Mouse (Mus musculus): Measurements from ENCODE around the gene Fdps. TPM values are rescaled to one million over a fixed set of nuclear protein-coding genes. Genes with fewer than 3 reads are reported as not detected.

Fdps gene
- polyA plus RNA-seq, 1 experiment from 2014 or later: 379 TPM

DNA sequence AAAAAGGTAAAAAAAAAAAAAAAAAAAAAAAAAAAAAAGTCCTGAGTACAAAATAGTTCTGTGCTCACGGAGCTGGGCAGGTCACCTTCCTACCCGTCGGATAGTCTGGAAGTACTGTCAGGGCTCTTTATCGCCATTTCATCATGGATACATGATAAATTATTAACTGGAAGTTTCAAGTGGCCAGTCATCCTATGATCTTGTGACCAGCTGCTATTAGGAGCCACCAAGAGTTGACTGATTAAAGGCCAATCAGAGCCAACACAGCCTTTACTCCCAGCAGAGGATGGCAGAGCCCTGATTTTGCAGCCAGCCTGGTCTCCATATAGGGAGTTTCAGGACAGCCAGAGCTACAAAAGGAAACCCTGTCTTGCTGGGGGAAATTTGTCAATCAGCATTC, 11.3 kb upstream of the Fdps start:
- Histone ChIP-seq H3K4me2 (ENCODE audit: low read depth, low read length) (no peak overlapping the region), H3K4me3 (ENCODE audit: low read depth, low read length) (no peak overlapping the region), H3K27me3 (ENCODE audit: control insufficient read depth, insufficient read depth, low read depth, low read length) (no peaks in the 10 kb centered on the region), H3K9ac (ENCODE audit: low read depth, low read length) (no peak overlapping the region), H3K4me1 (ENCODE audit: control insufficient read depth, low read depth, low read length) (peaks cover 26% of the 10 kb centered on the region), H3K27ac (ENCODE audit: low read length) (0 out of 2 replicates have a peak overlapping the region, but pooled peaks have one; percentile 56), H3K9me3 (replicated peaks; ENCODE audit: control insufficient read depth, low read length) (no peaks in the 10 kb centered on the region), H3K36me3 (ENCODE audit: control insufficient read depth, insufficient read depth) (no peaks in the 10 kb centered on the region)
- peak; percentile 74 for ATAC-seq (ENCODE audit: low read depth)
- WGBS (ENCODE audit: insufficient replicate concordance): 69% methylated on average over 4 of the region's 4 CpGs

DNA sequence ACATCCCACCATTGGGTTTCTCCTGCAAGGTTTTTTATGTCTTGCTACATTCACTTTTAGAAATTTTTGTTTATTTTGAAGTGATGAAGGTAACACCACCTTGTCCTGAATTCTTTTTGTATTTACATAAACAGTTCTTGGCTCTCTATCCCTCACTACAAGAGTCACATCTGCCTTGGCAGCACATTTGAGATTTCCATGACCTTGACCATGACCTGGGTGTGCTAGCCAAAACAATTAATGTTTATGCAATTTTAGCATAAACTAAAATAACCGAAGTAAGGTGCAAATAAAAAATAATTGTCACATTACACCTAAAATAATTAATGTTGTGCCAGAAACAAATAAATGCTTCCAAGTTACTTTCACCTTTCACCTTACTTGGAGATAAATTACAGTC, 6.4 kb upstream of the Fdps start:
- H3K9me3 ChIP-seq (replicated peaks; ENCODE audit: control insufficient read depth, low read length): no peaks in the 10 kb centered on the region
- no peak overlapping the region for H3K4me2 ChIP-seq (ENCODE audit: low read depth, low read length)
- H3K27ac ChIP-seq (ENCODE audit: low read length): no peak overlapping the region
- no peak overlapping the region for H3K4me3 ChIP-seq (ENCODE audit: low read depth, low read length)
- no peaks in the 10 kb centered on the region for H3K36me3 ChIP-seq (ENCODE audit: control insufficient read depth, insufficient read depth)
- 44% methylated on average over 1 of the region's 1 CpGs for WGBS (ENCODE audit: insufficient replicate concordance)
- H3K9ac ChIP-seq (ENCODE audit: low read depth, low read length): no peak overlapping the region
- no peaks in the 10 kb centered on the region for H3K27me3 ChIP-seq (ENCODE audit: control insufficient read depth, insufficient read depth, low read depth, low read length)
- peaks cover 2% of the 10 kb centered on the region; the same call in 1 of the 2 replicates for H3K4me1 ChIP-seq (ENCODE audit: control insufficient read depth, low read depth, low read length)
- no peak for ATAC-seq (ENCODE audit: low read depth)

DNA sequence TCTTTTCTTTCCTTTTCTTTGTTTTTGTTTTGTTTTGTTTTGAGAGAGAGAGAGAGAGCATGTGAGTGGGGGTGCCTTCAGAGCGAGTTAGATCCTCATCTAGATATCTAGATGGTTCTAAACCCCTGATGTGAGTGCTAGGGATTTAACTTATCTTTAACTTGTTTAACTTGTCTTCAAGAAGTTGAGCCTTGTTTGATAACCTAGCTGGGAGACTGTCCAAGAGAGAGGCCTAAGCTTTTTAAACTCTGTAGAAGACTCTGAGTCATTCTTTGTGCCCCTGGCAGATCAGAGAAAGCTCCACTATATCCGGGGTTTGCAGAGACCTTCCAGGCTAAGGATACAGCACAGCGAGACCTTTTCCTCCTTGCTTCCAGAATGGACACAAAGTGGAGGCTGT, 5.8 kb upstream of the Fdps start:
- 36% methylated on average over 3 of the region's 3 CpGs for WGBS (ENCODE audit: insufficient replicate concordance)
- ATAC-seq (ENCODE audit: low read depth): no peak
- H3K27ac ChIP-seq (ENCODE audit: low read length): no peak overlapping the region

DNA sequence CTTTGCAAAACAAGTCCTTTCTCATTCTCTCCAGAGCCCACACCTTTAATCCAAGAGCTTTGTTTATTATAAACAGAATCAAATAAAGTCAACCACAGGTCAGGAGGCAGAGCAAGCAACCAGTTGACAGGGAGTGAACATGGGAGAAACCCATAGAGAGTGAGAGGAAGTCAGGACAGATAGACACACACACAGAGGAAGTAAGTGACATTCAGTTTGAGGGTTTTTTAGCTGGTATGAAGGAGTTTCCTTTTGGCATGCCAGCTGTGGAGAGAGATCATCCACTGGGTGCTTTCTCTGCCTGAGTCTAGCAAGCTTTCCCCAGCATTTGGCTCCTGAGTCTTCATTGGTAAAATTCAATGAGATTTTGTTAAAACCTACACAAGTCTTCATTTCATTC, 5.1 kb upstream of the Fdps start:
- Histone ChIP-seq H3K9me3 (replicated peaks; ENCODE audit: control insufficient read depth, low read length) (no peaks in the 10 kb centered on the region), H3K9ac (ENCODE audit: low read depth, low read length) (no peak overlapping the region), H3K36me3 (ENCODE audit: control insufficient read depth, insufficient read depth) (no peaks in the 10 kb centered on the region), H3K27me3 (ENCODE audit: control insufficient read depth, insufficient read depth, low read depth, low read length) (no peaks in the 10 kb centered on the region), H3K27ac (ENCODE audit: low read length) (no peak overlapping the region), H3K4me3 (ENCODE audit: low read depth, low read length) (no peak overlapping the region), H3K4me1 (ENCODE audit: control insufficient read depth, low read depth, low read length) (peaks cover 12% of the 10 kb centered on the region), H3K4me2 (ENCODE audit: low read depth, low read length) (no peak overlapping the region)
- no peak for ATAC-seq (ENCODE audit: low read depth)

More for the DNA sequence above, 5.8 kb upstream of the Fdps start:
- H3K27me3 ChIP-seq (ENCODE audit: control insufficient read depth, insufficient read depth, low read depth, low read length): no peaks in the 10 kb centered on the region
- no peaks in the 10 kb centered on the region for H3K36me3 ChIP-seq (ENCODE audit: control insufficient read depth, insufficient read depth)
- no peaks in the 10 kb centered on the region for H3K9me3 ChIP-seq (replicated peaks; ENCODE audit: control insufficient read depth, low read length)
- H3K4me2 ChIP-seq (ENCODE audit: low read depth, low read length): no peak overlapping the region
- H3K9ac ChIP-seq (ENCODE audit: low read depth, low read length): no peak overlapping the region
- peaks cover 8% of the 10 kb centered on the region for H3K4me1 ChIP-seq (ENCODE audit: control insufficient read depth, low read depth, low read length)
- no peak overlapping the region for H3K4me3 ChIP-seq (ENCODE audit: low read depth, low read length)

DNA sequence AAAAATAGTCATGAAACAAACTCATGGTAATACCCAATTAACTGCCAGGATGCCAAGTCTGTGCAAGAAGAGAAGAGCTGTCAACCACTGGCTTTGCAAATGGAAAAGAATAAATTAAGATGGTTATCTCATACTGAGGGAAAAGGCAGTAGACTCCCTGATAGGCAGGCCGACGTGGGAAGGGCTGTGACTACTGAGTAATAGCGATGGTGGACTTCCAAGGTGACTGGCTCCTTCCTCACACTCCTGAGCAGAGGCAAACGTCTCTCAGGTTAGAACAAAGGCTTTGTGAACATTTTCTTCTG, 1.5 kb upstream of the Fdps start:
- Histone ChIP-seq H3K36me3 (ENCODE audit: control insufficient read depth, insufficient read depth) (peaks cover 5% of the 10 kb centered on the region; the same call in 1 of the 2 replicates), H3K4me2 (ENCODE audit: low read depth, low read length) (no peak overlapping the region), H3K9ac (ENCODE audit: low read depth, low read length) (no peak overlapping the region), H3K27ac (ENCODE audit: low read length) (peak overlapping the region; percentile 53), H3K27me3 (ENCODE audit: control insufficient read depth, insufficient read depth, low read depth, low read length) (no peaks in the 10 kb centered on the region), H3K9me3 (replicated peaks; ENCODE audit: control insufficient read depth, low read length) (no peaks in the 10 kb centered on the region), H3K4me1 (ENCODE audit: control insufficient read depth, low read depth, low read length) (peaks cover 34% of the 10 kb centered on the region), H3K4me3 (ENCODE audit: low read depth, low read length) (no peak overlapping the region)
- ATAC-seq (ENCODE audit: low read depth): no peak
- WGBS (ENCODE audit: insufficient replicate concordance): 35% methylated on average over 4 of the region's 4 CpGs

DNA sequence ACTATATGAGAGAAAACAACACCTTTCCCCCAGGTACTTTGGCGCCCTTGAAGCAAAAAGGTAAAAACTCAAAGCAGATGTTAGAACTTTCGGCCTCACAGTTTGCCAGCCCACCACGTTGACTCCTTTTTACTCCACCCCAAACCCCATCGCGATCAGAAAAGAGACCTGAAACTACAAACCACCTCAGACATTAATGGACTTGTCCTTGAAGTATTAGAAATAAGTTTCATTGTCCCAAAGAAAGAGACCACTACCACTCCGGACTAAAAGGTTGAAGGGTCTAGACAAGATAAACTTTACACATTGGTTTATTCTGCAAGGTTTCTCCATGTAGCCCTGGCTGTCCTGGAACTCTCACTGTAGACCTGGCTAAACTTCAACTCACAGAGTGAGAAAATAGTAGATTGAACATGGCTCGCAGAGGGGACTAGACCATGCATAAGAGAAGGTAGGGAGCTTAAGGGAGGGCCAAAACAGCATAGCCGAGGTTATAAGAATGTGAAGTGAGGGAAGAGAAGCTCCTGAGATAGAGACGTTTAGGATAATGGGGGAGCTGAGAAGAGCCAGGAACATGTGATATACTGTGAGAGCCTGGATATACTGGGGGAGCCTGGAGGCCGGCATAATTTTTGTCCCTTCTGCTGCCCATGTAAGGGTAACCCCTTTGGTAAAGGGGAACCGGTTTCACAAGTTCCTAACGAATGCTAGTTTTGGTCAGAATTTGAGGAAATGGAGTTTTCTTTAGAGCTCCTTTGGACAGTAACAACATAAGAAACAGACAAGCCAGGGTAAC, 934 bp upstream of the Fdps start:
- ATAC-seq (ENCODE audit: low read depth): no peak
- Histone ChIP-seq H3K27me3 (ENCODE audit: control insufficient read depth, insufficient read depth, low read depth, low read length) (no peaks in the 10 kb centered on the region), H3K4me2 (ENCODE audit: low read depth, low read length) (peak overlapping the region; percentile 72), H3K9me3 (replicated peaks; ENCODE audit: control insufficient read depth, low read length) (no peaks in the 10 kb centered on the region), H3K4me1 (ENCODE audit: control insufficient read depth, low read depth, low read length) (peaks cover 36% of the 10 kb centered on the region), H3K4me3 (ENCODE audit: low read depth, low read length) (peak overlapping the region; percentile 75), H3K36me3 (ENCODE audit: control insufficient read depth, insufficient read depth) (peaks cover 5% of the 10 kb centered on the region; the same call in 1 of the 2 replicates), H3K27ac (ENCODE audit: low read length) (peak overlapping the region; percentile 53), H3K9ac (ENCODE audit: low read depth, low read length) (peak overlapping the region; percentile 56; the same call in 1 of the 2 replicates)
- 51% methylated on average over 12 of the region's 12 CpGs for WGBS (ENCODE audit: insufficient replicate concordance)

DNA sequence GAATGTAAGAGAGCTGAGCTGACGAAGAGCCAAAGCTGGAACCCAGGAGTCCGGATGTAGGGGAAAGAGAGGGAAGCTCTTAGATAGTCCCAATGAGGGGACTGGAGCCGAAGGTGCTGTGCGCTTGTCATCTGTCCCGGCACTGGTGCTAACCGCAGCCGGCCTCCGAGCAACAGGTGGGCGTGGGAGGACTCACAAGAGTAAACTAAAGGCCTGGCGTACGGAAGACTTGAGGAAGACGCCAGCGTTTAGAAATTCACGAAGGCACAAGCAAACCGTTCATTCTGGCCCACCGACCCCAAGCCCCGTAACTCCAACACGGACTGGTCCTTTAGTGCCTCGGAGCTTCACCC, 324 bp downstream of the Fdps start:
- Histone ChIP-seq H3K9ac (ENCODE audit: low read depth, low read length) (peak overlapping the region; percentile 71), H3K27ac (ENCODE audit: low read length) (peak overlapping the region; percentile 83), H3K4me2 (ENCODE audit: low read depth, low read length) (peak overlapping the region; percentile 78), H3K4me1 (ENCODE audit: control insufficient read depth, low read depth, low read length) (peaks cover 36% of the 10 kb centered on the region), H3K27me3 (ENCODE audit: control insufficient read depth, insufficient read depth, low read depth, low read length) (no peaks in the 10 kb centered on the region), H3K4me3 (ENCODE audit: low read depth, low read length) (peak overlapping the region; percentile 75), H3K36me3 (ENCODE audit: control insufficient read depth, insufficient read depth) (peaks cover 13% of the 10 kb centered on the region), H3K9me3 (replicated peaks; ENCODE audit: control insufficient read depth, low read length) (no peaks in the 10 kb centered on the region)
- ATAC-seq (ENCODE audit: low read depth): peak; percentile 26; the same call in 1 of the 2 replicates
- 0% methylated on average over 19 of the region's 19 CpGs for WGBS (ENCODE audit: insufficient replicate concordance)

DNA sequence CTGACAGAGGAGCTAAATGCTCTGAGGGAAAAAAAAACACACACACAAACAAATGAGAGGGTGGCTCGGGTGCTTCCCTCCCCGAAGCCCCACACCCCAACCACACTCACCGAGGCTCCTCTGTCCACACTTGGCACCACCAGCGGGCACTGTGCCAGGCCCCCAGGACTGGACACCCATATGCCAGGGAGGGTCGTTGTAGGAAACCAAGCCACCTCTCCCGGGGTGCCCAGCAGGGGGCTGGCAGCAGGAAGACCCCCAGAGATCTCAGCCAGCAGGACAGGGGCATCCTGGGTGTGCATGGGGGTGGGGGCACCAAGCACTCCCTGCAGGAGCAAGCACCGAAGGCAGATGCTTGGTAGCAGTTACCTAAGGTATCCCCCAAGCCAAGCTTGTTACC, 948 bp downstream of the Fdps start, which contains the start of gene Gm43738:
Gene Gm43738, minus strand, starts transcription at position 289 of the 400 bp plus-strand sequence.
- Histone ChIP-seq H3K9me3 (replicated peaks; ENCODE audit: control insufficient read depth, low read length) (no peaks in the 10 kb centered on the region), H3K4me1 (ENCODE audit: control insufficient read depth, low read depth, low read length) (peaks cover 36% of the 10 kb centered on the region), H3K4me3 (ENCODE audit: low read depth, low read length) (peak within 1 kb of the TSS; percentile 75), H3K27ac (ENCODE audit: low read length) (peak within 1 kb of the TSS; percentile 83), H3K9ac (ENCODE audit: low read depth, low read length) (peak within 1 kb of the TSS; percentile 71), H3K36me3 (ENCODE audit: control insufficient read depth, insufficient read depth) (peaks cover 14% of the 10 kb centered on the region), H3K27me3 (ENCODE audit: control insufficient read depth, insufficient read depth, low read depth, low read length) (no peaks in the 10 kb centered on the region), H3K4me2 (ENCODE audit: low read depth, low read length) (peak within 1 kb of the TSS; percentile 78)
- 50% methylated on average over 7 of the region's 7 CpGs for WGBS (ENCODE audit: insufficient replicate concordance)
- no peak for ATAC-seq (ENCODE audit: low read depth)

DNA sequence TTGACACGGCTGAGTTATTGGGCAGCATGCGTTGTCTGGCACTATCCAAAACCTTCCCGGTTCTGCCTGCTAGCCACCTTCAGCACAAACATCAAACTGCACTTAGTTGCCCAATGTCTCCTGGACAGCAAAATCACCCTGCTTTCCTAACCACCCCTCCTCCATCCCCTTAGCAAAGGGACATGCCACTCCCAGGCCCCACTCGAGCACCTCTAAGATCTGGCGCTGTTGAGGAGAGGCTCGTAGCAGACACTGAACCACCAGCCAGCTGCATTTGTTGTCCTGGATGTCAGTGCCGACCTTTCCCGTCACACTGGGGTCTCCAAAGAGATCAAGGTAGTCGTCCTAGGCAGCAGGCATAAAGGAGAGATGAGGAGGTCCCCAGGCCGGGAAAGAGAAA, 7.7 kb downstream of the Fdps start:
- H3K4me3 ChIP-seq (ENCODE audit: low read depth, low read length): no peak overlapping the region
- H3K36me3 ChIP-seq (ENCODE audit: control insufficient read depth, insufficient read depth): peaks cover 20% of the 10 kb centered on the region
- no peak for ATAC-seq (ENCODE audit: low read depth)
- H3K27me3 ChIP-seq (ENCODE audit: control insufficient read depth, insufficient read depth, low read depth, low read length): peaks cover 26% of the 10 kb centered on the region
- H3K4me1 ChIP-seq (ENCODE audit: control insufficient read depth, low read depth, low read length): peaks cover 38% of the 10 kb centered on the region
- H3K9me3 ChIP-seq (replicated peaks; ENCODE audit: control insufficient read depth, low read length): no peaks in the 10 kb centered on the region
- no peak overlapping the region for H3K27ac ChIP-seq (ENCODE audit: low read length)
- no peak overlapping the region for H3K9ac ChIP-seq (ENCODE audit: low read depth, low read length)
- H3K4me2 ChIP-seq (ENCODE audit: low read depth, low read length): no peak overlapping the region
- WGBS (ENCODE audit: insufficient replicate concordance): 80% methylated on average over 10 of the region's 10 CpGs

Data from liver, embryonic 16.5 days (tissue).